ENCODE assay signal across 24 mouse cellular contexts in the genomic region with DNA sequence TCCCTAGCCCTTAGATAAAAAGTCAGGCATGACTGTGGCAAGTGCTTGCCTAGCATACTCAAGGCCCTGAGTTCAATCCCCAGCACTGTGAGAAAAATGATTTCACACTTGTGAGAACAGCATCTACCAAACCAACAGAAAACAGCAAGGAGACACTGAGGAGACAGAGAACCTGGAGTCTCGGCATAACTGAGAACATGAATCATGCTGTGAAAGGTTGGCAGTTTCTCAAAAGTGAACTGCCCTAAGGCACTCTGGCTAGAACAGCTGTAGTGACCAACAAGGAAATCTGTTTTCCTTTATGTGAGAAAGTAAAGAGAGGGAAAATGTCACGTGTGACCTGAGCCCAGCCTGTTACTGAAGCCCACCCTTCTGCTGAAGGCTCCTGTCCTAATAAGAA. TPM values are rescaled to one million over a fixed set of nuclear protein-coding genes. Genes with fewer than 3 reads are reported as not detected.
DNase-seq lines count a peak whose midpoint lies in the region; ATAC-seq and TF ChIP-seq lines count a peak whose summit lies in the region.
"Had no signal": no experiment of that assay in that cellular context is flagged by ENCODE, and none has a peak within 500 bp of the region (broad histone marks: within the 10 kb centered on the region; RNA-seq: fewer than 3 reads in every experiment).

No protein-coding gene starts in this region.

- H3K9ac ChIP-seq in neural tube, embryonic 15.5 days (replicated peaks) = no peak overlapping the region
- H3K9ac ChIP-seq: intestine, embryonic 15.5 days; limb, embryonic 13.5 days had no signal

- H3K9me3 ChIP-seq in neural tube, embryonic 15.5 days (replicated peaks) = no peaks in the 10 kb centered on the region
- H3K9me3 ChIP-seq: forebrain, embryonic 10.5 days; intestine, embryonic 15.5 days; limb, embryonic 13.5 days had no signal

- no peaks in the 10 kb centered on the region for H3K27me3 ChIP-seq in kidney, adult 2 months (replicated peaks; ENCODE audit: control insufficient read depth, insufficient read depth, low read length)
- H3K27me3 ChIP-seq in neural tube, embryonic 15.5 days (replicated peaks) = no peaks in the 10 kb centered on the region
- H3K27me3 ChIP-seq: intestine, embryonic 15.5 days; limb, embryonic 13.5 days had no signal

- DNase-seq in adrenal gland, adult (ENCODE audit: inconsistent age in 2 of 2, low spot score in 1 of 2) = peak; percentile 25 to 68
- DNase-seq in adrenal gland, postnatal 4 days (ENCODE audit: low spot score in 2 of 2) = no peak
- DNase-seq in kidney, adult 2 months = peak; percentile 30
- no peak for DNase-seq in kidney, postnatal 10 days
- DNase-seq in 3134 (ENCODE audit: extremely low read depth, insufficient read length, low spot score) = peak; percentile 70
- DNase-seq in adipocyte (ENCODE audit: low spot score) = peak; percentile 74
- DNase-seq in lung, postnatal 10 days = no peak
- DNase-seq: cerebellum, adult 8-10 months; cerebellum, postnatal 36 days; gastrocnemius, postnatal 14 days; heart, adult 11 months; heart, postnatal 4 days; kidney, adult 9 months; kidney, postnatal 4 days; thymus, postnatal 14 days had no signal

- H3K4me2 ChIP-seq in neural tube, embryonic 15.5 days = no peak overlapping the region
- H3K4me2 ChIP-seq: intestine, embryonic 15.5 days; limb, embryonic 13.5 days had no signal

- TF ChIP-seq POLR2A in kidney, adult 2 months (IDR thresholded peaks at IDR 0.05; ENCODE audit: low read depth, low read length) = no peak

- H3K4me3 ChIP-seq in kidney, adult 2 months (ENCODE audit: insufficient read depth, low read depth, low read length) = no peak overlapping the region
- no peak overlapping the region for H3K4me3 ChIP-seq in neural tube, embryonic 15.5 days (replicated peaks)
- H3K4me3 ChIP-seq: forebrain, embryonic 10.5 days; intestine, embryonic 15.5 days; limb, embryonic 13.5 days had no signal

- no peak for ATAC-seq in neural tube, embryonic 15.5 days (ENCODE audit: low FRiP score)
- ATAC-seq: activated CD4-positive, CD25-positive, alpha-beta regulatory T cell, adult 4 months; CD4-positive, CD25-positive, alpha-beta regulatory T cell, adult 4 months; forebrain, embryonic 16.5 days; hindbrain, embryonic 16.5 days; intestine, embryonic 15.5 days had no signal

- H3K4me1 ChIP-seq in kidney, adult 2 months (ENCODE audit: control insufficient read depth, insufficient read depth, low read length) = no peaks in the 10 kb centered on the region
- peaks cover 11% of the 10 kb centered on the region; the same call in 1 of the 2 replicates for H3K4me1 ChIP-seq in neural tube, embryonic 15.5 days
- H3K4me1 ChIP-seq: intestine, embryonic 15.5 days; limb, embryonic 13.5 days had no signal

- no peak for TF ChIP-seq CTCF in kidney, adult 2 months (conservative IDR thresholded peaks at IDR 0.05; ENCODE audit: insufficient read depth, insufficient read length, low read depth, low read length)

- no peaks in the 10 kb centered on the region for H3K36me3 ChIP-seq in kidney, adult 2 months (ENCODE audit: control insufficient read depth, insufficient read depth, low read length)
- H3K36me3 ChIP-seq in neural tube, embryonic 15.5 days = no peaks in the 10 kb centered on the region
- H3K36me3 ChIP-seq: intestine, embryonic 15.5 days; limb, embryonic 13.5 days had no signal

- no peak overlapping the region for H3K27ac ChIP-seq in kidney, adult 2 months (ENCODE audit: insufficient read depth, low read depth, low read length)
- no peak overlapping the region for H3K27ac ChIP-seq in neural tube, embryonic 15.5 days (replicated peaks)
- H3K27ac ChIP-seq: forebrain, embryonic 10.5 days; intestine, embryonic 15.5 days; limb, embryonic 13.5 days; macrophage had no signal

- 28% methylated on average over 2 of the region's 2 CpGs for WGBS in kidney, adult 2 months
- 34% methylated on average over 2 of the region's 2 CpGs for WGBS in neural tube, embryonic 15.5 days

RNA-seq across cellular contexts. Expression of a gene that starts 33.3 kb away (rescaled TPM):
- 10 to 100 TPM; 21.8 to 28.4 TPM for total RNA-seq in adrenal gland, postnatal 4 days (2021)
- polyA plus RNA-seq in kidney, adult 2 months (2012; rRNA removed) = 35.1 and 53.7 TPM in 2 replicates
- 44.8 and 52.5 TPM in 2 replicates for polyA plus RNA-seq in neural tube, embryonic 15.5 days (2015; fragmentation: Nextera tagmentation; extraction: Ambion mirVana)

RNA-seq across cellular contexts. Expression of a gene that starts 46.1 kb away (rescaled TPM):
- 10 to 100 TPM; 27.3 to 28.4 TPM for total RNA-seq in adrenal gland, postnatal 4 days (2021)
- 7.7 and 8.0 TPM in 2 replicates for polyA plus RNA-seq in kidney, adult 2 months (2012; rRNA removed)
- polyA plus RNA-seq in neural tube, embryonic 15.5 days (2015; fragmentation: Nextera tagmentation; extraction: Ambion mirVana) = 18.5 and 19.7 TPM in 2 replicates

RNA-seq across cellular contexts. Expression of a gene that starts 47.9 kb away (rescaled TPM):
- total RNA-seq in adrenal gland, postnatal 4 days (2021) = 10 to 100 TPM; 43.6 to 48.9 TPM
- polyA plus RNA-seq in kidney, adult 2 months (2012; rRNA removed) = 32.0 and 36.0 TPM in 2 replicates
- polyA plus RNA-seq in neural tube, embryonic 15.5 days (2015; fragmentation: Nextera tagmentation; extraction: Ambion mirVana) = 83.5 and 83.7 TPM in 2 replicates

RNA-seq across cellular contexts. Expression of a gene that starts 48.4 kb away (rescaled TPM):
- total RNA-seq in adrenal gland, postnatal 4 days (2021) = 10 to 100 TPM; 37.0 to 42.4 TPM
- 29.6 and 35.2 TPM in 2 replicates for polyA plus RNA-seq in kidney, adult 2 months (2012; rRNA removed)
- 71.1 and 81.9 TPM in 2 replicates for polyA plus RNA-seq in neural tube, embryonic 15.5 days (2015; fragmentation: Nextera tagmentation; extraction: Ambion mirVana)

Comparison
In these comparisons a context has a peak if more than half of its experiments do, and no peak if none do; other contexts are left out.
1. DNase-seq: peak in adrenal gland, adult (2 of 2), kidney, adult 2 months (single experiment), 3134 (single experiment) and adipocyte (single experiment); none in adrenal gland, postnatal 4 days (0 of 2), kidney, postnatal 10 days (single experiment) and lung, postnatal 10 days (single experiment).